Mouse (Mus musculus): ENCODE results near the gene Ybx1.

The Ybx1 gene

DNA sequence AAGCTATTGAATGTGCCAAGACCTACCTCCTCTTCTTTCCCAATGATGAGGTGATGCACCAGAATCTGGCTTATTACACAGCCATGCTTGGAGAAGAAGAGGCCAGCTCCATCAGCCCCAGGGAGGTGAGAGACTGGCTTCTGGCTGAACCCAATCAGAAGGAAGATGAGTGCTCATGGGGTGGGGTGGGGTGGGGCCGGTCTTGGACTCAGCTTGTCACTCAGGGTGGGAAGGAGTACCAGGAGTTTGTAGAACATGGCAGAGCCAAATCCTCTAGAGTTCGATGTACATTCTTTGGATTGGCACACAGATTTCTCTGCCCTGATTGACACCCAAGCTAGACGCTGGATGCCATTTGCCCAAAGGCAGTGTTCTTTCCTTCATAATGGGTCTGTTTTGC, 55.7 kb downstream of the Ybx1 start:
- ATAC-seq (ENCODE audit: low TSS enrichment), result no peak

DNA sequence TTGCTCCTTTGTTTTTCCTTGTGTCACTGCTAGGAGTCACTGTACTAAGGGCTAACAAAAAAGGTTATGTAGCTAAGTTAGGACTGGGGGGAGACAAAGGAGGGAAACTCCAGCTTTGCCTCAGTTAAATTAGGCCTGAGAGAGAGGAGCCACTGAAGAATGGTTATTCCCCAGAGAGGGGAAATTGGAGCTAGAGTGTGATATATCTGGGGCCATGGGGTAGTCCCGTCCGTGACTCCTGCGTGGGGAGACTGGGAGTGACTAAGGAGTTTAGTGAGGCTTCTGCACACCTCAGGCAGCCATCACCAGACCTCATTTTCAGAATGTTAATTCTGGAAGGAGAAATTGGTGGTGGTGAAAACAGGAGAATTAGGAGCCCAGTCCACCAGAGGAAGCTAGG, 60.1 kb downstream of the Ybx1 start:
- ATAC-seq (ENCODE audit: low TSS enrichment), result no peak

DNA sequence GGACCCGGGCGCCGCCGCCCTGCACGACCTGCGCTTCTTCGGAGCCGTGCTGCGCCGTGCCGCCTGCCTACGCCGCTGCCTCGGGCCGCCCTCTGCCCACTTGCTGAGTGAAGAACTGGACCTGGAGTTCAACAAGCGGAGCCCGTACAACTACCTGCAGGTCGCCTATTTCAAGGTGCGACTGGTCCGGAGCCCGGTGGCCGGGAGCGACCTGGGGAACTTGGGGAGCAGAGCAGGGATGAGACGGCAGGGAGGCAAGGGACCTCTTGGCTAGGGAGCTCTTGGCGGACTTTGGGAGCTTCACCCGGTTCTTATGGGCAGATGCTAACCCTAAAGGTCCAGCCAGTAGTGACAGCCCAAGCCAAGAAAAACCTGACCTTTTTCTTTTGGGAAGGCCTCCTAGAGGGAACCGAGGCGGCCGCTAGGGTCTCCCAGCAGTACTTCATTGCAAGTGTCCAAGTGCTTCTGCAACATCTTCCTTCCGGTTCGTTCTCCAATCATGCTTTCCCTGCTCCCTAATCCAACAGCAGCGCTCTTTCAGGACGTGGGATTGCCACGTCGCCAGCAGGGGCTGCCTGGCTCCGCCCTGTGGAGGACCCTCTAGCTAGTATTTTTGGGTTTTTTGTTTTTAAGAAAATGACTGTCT, 61.0 kb downstream of the Ybx1 start:
- ATAC-seq (ENCODE audit: low TSS enrichment), result peak; percentile 61; the same call in 1 of the 2 replicates

DNA sequence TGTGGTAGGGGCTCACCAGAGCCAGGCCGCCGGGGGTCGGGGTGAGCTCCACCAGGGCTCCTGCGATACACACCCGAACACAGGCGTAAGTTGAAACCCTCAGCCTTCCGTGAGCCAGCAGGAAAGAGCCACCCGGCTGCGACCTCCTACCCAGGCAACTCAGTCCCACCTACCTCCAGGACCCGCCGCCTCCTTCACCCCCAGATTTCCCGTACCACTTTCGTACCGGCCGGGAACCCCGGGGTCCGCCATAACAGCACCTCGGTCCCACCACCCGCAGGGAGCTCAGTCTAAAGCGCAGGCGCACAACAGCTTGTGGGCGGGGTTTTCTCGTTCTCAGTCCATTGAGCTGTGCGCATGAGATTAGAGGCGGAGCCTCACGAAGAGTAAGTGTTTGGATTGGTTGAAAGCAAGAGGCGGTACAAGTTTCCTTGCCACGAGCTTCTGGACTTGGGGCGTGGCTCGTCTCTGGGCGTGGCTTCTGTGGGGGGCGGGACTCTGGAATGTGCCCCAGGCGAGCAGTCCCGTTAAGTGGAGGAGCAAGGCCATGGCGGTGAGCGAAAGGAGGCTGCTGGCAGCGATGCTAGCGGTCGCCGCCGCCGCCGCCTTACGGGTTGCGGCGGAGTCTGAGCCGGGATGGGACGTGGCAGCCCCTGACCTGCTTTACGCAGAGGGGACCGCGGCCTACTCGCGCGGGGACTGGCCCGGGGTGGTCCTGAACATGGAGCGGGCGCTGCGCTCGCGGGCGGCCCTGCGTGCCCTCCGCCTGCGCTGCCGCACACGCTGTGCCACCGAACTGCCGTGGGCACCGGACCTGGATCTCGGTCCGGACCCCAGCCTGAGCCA, 61.8 kb downstream of the Ybx1 start, which contains the start of the genes AU022252 and P3h1:
AU022252 (minus strand) TSS at position 303 of the 846 bp plus-strand sequence.
P3h1 (plus strand) TSS at position 506 of the 846 bp plus-strand sequence.
- peak; percentile 97 for ATAC-seq (ENCODE audit: low TSS enrichment)
